Mouse (Mus musculus): Measurements from ENCODE around the gene Trappc4. TPM values are rescaled to one million over a fixed set of nuclear protein-coding genes. Genes with fewer than 3 reads are reported as not detected.

The Trappc4 gene
- polyA plus RNA-seq (2012; ENCODE audit: low replicate concordance) = 8.7 and 13.4 TPM in 2 replicates

DNA sequence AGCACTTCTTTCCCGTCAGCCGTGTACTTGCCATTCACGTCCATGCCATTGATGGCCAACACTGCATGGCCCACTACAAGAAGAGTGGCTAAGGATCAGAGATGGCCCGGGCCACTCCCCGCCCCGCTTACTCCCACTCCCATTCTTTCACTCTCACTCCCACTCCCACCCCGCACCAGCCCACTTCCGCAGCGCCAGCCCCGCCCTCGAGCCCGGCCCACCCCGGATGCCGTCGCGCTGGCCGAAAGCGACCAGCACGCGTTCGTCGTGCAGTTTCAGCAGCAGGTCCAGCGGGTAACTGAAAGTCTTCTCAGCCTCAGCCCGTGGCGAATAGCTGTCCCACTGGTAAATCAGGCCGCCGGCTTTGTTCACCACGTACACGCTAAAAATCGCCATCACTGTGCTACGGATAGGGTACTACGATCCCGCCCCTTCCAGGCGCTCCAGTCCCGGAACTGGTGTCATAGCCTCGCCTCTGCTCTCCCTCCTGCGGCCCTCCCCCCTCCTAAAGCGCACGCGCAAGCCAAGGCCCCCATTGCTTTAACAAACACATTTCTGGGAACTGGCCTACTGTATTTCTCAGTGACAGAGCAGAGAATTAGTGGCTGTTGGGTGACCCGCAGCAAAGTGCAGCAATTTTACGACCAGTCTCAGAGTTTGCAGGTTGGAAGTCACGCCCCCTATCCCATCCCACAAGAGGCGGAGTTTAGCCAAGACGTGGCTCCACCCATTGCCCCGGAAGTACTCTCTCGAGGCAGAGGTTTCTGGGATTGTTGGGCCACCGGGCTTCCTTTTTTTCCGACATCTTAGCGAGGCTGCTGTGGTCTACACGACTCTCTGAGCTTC is at the start of gene Trappc4, which contains the start of gene Rps25:
Gene Trappc4, minus strand, starts transcription at position 695 of the 846 bp plus-strand sequence.
Gene Rps25, plus strand, starts transcription at position 234 of the 846 bp plus-strand sequence.

DNA sequence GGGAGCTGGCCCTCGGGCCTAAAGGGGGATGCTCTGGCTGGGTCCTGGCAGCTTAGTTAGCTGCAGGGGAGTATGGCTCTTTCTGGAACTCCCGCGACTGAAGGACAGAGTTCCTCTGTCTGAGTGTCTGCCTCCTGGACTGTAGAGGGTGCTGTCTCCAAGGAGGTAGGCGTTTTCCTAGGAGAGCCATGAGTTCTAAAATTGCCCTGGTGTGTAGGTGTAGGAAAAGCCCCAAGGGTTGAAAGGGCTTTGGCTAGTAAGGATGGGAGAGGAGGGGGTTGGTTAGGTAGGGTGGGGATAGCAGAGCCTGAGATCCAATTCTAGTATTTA is 47.5 kb upstream of the Trappc4 start, which contains the start of gene Upk2:
Gene Upk2, minus strand, starts transcription at position 86 of the 330 bp plus-strand sequence.

DNA sequence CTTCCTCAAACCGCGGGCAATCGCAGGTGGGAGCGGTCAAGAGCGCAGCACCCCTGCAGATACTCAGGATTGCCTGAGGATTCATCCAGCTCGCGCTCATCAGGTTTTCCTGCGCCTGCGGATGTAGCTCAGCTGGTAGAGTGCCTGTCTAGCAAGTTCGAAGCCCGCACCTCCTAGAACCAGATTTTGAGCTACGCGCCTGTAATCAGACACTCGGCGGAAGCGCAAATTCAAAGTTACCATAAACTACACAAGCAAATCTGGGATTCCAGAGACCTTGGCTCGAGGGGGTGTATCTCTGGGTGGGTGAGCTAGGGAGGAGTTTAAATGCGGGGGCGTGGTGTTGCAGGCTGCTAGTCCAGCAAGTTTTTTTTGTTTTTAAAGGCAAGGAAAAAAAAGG is 33.6 kb upstream of the Trappc4 start, which contains the start of gene Foxr1:
Gene Foxr1, minus strand, starts transcription at position 176 of the 400 bp plus-strand sequence.

DNA sequence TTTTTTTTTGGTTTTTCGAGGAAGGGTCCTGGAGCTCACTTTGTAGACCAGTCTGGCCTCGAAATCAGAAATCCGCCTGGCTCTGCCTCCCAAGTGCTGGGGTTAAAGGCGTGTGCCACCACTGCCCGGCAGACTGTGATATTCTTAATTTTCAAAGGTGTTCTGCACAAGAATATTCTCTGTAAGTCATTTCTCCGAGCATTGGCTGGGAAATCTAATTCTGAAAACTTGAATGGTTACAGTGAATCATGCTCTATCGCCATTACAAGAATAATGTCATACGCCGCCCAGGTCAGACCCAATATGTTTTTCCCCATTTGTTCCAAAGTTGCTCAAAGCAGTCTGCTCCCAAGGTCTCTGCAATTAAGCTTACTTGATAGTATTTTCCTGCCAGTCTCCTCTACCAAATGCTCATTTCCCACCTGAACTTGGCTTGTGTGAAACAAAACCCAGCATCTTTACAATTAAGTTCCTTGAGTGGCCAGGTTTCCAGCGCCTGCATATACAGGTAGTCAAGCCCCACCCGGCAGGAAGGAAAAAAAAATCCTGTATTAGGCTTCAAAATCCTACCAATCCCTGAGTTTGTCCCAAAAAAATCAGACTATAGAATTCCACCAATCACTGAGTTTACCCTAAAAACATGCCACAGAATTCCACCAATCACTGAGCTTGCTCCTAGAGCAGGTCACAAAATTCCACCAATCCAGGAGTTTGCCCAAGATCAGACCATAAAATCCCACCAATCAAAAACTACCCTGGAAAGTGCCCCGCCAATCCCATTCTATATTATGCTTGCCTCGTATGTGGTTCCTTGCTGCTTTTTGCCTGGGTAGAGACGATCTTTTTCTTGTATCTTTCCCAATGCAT is 11.4 kb upstream of the Trappc4 start, which contains the start of gene Ccdc84:
Gene Ccdc84, minus strand, starts transcription at position 51 of the 867 bp plus-strand sequence.

DNA sequence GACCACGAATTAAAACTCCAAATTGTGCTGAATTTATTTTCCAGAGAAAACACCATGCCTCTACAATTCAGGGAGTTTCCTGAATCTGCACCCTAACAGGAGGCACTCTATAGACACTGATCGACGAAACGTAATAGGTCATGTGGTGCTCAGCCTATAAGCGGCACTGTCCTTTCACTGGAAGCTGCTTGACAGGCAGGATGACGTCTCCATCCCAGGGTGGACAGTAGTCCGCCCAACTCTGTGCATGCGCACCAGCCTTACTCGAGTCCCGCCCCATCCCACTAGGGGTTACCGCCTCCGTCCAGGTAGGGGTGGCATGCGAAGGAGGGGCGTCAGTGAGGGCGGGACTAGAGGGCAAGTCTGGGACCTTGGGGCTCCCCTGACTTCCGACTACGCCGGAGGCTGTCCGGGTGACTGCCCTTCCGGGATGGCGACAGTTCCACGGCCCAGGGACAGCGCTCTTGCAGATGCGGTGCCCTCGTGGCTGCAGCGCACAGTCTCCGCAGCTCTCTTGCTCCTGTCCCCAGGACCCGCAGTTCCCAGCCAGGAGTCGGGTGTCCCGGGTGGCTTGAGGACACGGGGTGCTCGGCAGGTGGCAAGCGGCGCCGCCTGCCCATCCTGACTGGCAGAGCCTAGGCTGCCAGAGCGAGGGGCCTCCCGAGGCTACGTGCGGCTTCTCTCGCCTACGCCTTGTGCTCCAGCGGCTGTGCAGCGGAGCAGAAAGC is 10.6 kb downstream of the Trappc4 start, which contains the start of gene Slc37a4:
Gene Slc37a4, plus strand, starts transcription at position 169 of the 728 bp plus-strand sequence.

DNA sequence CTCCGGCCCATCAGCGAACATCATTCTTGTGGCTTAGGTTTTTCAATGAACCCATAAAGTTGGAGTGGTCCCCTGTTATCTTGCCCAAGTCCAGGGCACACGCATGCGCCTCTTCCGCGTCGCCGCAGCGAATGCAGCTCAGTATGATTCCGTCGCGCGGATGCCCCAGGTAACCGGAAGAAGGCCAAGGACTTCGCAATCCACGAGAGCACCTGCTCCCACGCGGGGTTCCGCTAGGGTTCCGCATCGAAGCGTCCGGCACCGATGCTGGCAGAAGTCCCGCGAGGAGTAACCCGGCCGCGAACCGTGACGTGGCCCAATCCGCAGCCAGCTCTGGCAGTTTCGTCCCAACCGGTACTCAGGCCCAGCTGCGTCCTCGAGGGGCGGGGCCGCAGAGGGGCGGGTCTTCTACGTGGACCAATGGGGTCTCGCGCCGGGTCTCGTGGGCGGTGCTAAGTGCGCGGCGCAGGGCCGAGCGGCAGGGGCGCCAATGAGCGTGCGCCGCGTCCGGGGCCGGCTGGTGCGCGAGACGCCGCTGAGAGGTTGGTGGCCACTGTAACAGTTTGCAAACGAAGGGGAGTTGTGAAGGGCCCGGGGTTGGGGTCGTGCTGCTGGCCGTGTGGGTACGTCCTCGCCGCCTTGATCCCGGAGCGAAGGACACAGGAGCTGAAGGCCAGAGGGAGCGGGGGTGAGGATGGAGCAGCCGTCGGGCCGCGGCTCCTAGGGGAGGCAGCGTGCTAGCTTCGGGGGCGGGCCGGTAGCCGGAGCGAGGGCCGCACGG is 28.2 kb downstream of the Trappc4 start, which contains the start of gene Hyou1:
Gene Hyou1, plus strand, starts transcription at position 437 of the 781 bp plus-strand sequence.

DNA sequence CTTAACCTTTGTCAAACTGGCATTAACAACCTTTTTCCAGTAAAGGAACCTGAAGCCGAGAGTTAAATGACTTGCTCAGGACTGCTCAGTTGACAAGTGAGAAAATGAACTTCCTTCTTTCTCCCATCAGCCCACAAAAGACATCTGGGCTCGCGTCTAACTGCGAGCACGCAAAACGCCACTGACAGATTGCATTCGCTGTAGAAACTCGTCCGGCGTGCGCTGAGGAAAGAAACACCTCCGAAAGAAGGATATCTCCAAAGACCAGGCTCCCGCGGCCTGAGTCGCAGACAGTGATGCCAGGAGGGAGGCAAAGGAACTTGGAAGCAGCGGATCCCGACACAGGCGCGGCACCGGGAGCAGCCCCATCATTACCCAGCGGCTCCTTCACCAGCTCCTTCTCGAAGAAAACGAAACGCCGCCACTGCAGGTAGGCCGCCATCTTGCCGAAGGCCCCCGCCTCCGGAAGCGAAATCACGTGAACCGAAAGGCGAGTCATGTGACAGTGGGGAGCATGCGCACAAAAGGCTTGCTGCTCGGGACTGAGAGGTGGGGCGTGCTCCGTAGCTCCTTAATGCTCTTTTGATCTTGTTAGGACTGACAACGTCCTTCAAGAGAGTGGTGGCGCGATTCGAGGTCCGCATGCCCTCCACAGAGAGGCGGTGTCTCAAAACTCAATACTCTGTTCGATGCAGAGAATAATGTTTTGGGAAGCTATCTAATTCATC is 46.0 kb downstream of the Trappc4 start, which contains the start of gene Vps11:
Gene Vps11, minus strand, starts transcription at position 481 of the 728 bp plus-strand sequence.

Other genes starting within 250 kb of the Trappc4 start
- 24.4 and 63.9 TPM in 2 replicates for gene Cbl, start 173.6 kb downstream of the Trappc4 start, polyA plus RNA-seq (2012; ENCODE audit: low replicate concordance)
- not detected in 2 replicates for gene Ccdc153, start 166.9 kb downstream of the Trappc4 start, polyA plus RNA-seq (2012; ENCODE audit: low replicate concordance)
- 0.12 TPM in 1 of 2 replicates, not detected in the other for gene Pdzd3, start 156.1 kb downstream of the Trappc4 start, polyA plus RNA-seq (2012; ENCODE audit: low replicate concordance)
- 9.7 and 13.4 TPM in 2 replicates for gene Nlrx1, start 139.0 kb downstream of the Trappc4 start, polyA plus RNA-seq (2012; ENCODE audit: low replicate concordance)
- gene Abcg4, start 119.0 kb downstream of the Trappc4 start, polyA plus RNA-seq (2012; ENCODE audit: low replicate concordance) = 0.55 and 16.6 TPM in 2 replicates
- gene Hinfp, start 101.9 kb downstream of the Trappc4 start, polyA plus RNA-seq (2012; ENCODE audit: low replicate concordance) = 6.5 and 11.9 TPM in 2 replicates
- gene C2cd2l, start 87.3 kb downstream of the Trappc4 start, polyA plus RNA-seq (2012; ENCODE audit: low replicate concordance) = 71.2 and 157 TPM in 2 replicates
- gene Dpagt1, start 81.6 kb downstream of the Trappc4 start, polyA plus RNA-seq (2012; ENCODE audit: low replicate concordance) = 6.6 and 8.5 TPM in 2 replicates
- 328 and 392 TPM in 2 replicates for gene H2afx, start 72.9 kb downstream of the Trappc4 start, polyA plus RNA-seq (2012; ENCODE audit: low replicate concordance)
- 18.2 and 149 TPM in 2 replicates for gene Hmbs, start 63.4 kb downstream of the Trappc4 start, polyA plus RNA-seq (2012; ENCODE audit: low replicate concordance)
- 16.2 and 21.1 TPM in 2 replicates for gene Vps11, start 45.9 kb downstream of the Trappc4 start, polyA plus RNA-seq (2012; ENCODE audit: low replicate concordance)
- gene Hyou1, start 28.1 kb downstream of the Trappc4 start, polyA plus RNA-seq (2012; ENCODE audit: low replicate concordance) = 28.2 and 32.0 TPM in 2 replicates
- 8.0 and 12.1 TPM in 2 replicates for gene Slc37a4, start 10.7 kb downstream of the Trappc4 start, polyA plus RNA-seq (2012; ENCODE audit: low replicate concordance)
- gene Rps25, start 461 bp downstream of the Trappc4 start, polyA plus RNA-seq (2012; ENCODE audit: low replicate concordance) = 96.1 and 158 TPM in 2 replicates
- gene Ccdc84, start 11.0 kb upstream of the Trappc4 start, polyA plus RNA-seq (2012; ENCODE audit: low replicate concordance) = 18.4 and 42.8 TPM in 2 replicates
- gene Foxr1, start 33.5 kb upstream of the Trappc4 start, polyA plus RNA-seq (2012; ENCODE audit: low replicate concordance) = 0.65 and 3.6 TPM in 2 replicates
- gene Upk2, start 47.4 kb upstream of the Trappc4 start, polyA plus RNA-seq (2012; ENCODE audit: low replicate concordance) = not detected in 2 replicates
- gene Bcl9l, start 75.2 kb upstream of the Trappc4 start, polyA plus RNA-seq (2012; ENCODE audit: low replicate concordance) = 168 and 344 TPM in 2 replicates
- 27.2 and 68.3 TPM in 2 replicates for gene Cxcr5, start 154.3 kb upstream of the Trappc4 start, polyA plus RNA-seq (2012; ENCODE audit: low replicate concordance)
- gene Ddx6, start 197.3 kb upstream of the Trappc4 start, polyA plus RNA-seq (2012; ENCODE audit: low replicate concordance) = 68.7 and 147 TPM in 2 replicates